Mouse (Mus musculus) stomach, postnatal 0 days (tissue): ENCODE data around the gene Zgpat.

Source experiments
- CTCF ChIP-seq: IDR thresholded peaks from 2 replicates; pipeline ENCODE4 v1.5.1; 2016; ENCODE audit warnings: antibody characterized with exemption, low read depth, mild to moderate bottlenecking, moderate library complexity
- EP300 ChIP-seq: optimal IDR thresholded peaks from 2 replicates; pipeline ENCODE3; 2016; ENCODE audit warnings: antibody characterized with exemption

- TF ChIP-seq CTCF = no peak
- TF ChIP-seq EP300 = no peak
These were observed 56.3 kb downstream of the Zgpat start for GRCm38 (mm10) chr2:181420903-181421638.
